Mouse (Mus musculus) erythroblast, embryonic 14.5 days (primary cell): ENCODE results near the gene Foxn3. TPM values are rescaled to one million over a fixed set of nuclear protein-coding genes. Genes with fewer than 3 reads are reported as not detected.

Experiments
- H3K27me3 ChIP-seq: 2 replicates; pipeline ENCODE4 v1.6.1; 2012; ENCODE audit warnings: inconsistent platforms; ENCODE audit not compliant: control insufficient read depth
- H3K36me3 ChIP-seq: 2 replicates; pipeline ENCODE4 v1.6.1; 2012; ENCODE audit warnings: mild to moderate bottlenecking, inconsistent platforms; ENCODE audit not compliant: control insufficient read depth
- H3K4me1 ChIP-seq: 2 replicates; pipeline ENCODE4 v1.6.1; 2012; ENCODE audit warnings: inconsistent platforms; ENCODE audit not compliant: control insufficient read depth
- H3K4me3 ChIP-seq: replicated peaks from 2 replicates; pipeline ENCODE3; 2012; ENCODE audit warnings: moderate library complexity, mild to moderate bottlenecking, inconsistent platforms
- H3K9me3 ChIP-seq: 2 replicates; pipeline ENCODE4 v1.6.1; 2012; ENCODE audit warnings: low read length, inconsistent platforms, mixed read lengths; ENCODE audit not compliant: control insufficient read depth
- GATA1 ChIP-seq: IDR thresholded peaks from 2 replicates; pipeline ENCODE4 v1.6.1; 2012; ENCODE audit warnings: low read length, inconsistent platforms, mixed read lengths
- TAL1 ChIP-seq: IDR thresholded peaks from 3 replicates; pipeline ENCODE4 v1.6.1; 2012; ENCODE audit warnings: low read length, inconsistent platforms, mixed read lengths
- polyA plus RNA-seq: library from polyadenylated mRNA; stranded (reverse); fragments of >175 nt; gene quantifications from 2 replicates; pipeline ENCODE4 v1.2.3, GENCODE M21; 2012

Foxn3 gene
- polyA plus RNA-seq, 1 experiment: 0.84 TPM

DNA sequence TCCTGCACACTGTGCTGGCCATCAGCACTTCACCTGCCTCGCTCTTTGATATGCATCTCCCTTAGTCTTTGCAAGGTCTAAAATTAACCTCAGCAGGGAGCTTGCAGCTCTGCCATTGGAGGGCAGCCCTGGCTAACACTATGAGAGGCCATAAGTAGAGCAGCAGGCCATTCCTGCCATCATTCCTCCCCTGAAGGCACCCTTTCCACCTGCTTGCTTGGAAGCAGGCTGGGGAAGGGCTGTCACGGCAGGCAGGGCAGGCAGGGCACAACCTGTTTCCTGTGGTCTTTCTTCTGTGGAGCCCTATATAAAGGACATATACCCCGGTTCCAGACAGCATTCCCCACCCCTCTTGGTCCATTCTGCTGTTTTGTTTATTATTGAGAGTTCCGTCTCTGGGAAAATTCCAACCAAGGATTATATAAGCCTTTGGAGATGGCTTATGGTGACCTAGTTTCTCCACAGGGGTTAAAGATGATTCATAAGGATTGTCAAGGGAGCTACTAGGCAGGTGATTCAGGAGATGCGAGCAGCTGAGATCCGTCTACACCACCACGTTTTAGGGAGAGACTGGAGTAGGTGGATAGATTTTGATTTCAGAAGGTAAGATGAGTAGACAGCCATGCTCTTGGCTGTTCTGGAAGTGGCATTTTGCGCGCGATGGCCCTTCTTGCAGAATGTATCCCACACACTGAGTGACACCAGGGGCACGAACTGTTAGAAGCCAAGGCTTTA, 347.7 kb downstream of the Foxn3 start:
- Histone ChIP-seq H3K4me3 (no peak overlapping the region), H3K36me3 (peaks cover 2% of the 10 kb centered on the region; the same call in 1 of the 2 replicates), H3K27me3 (no peaks in the 10 kb centered on the region), H3K4me1 (no peaks in the 10 kb centered on the region), H3K9me3 (no peaks in the 10 kb centered on the region)
- TF ChIP-seq TAL1 (no peak), GATA1 (no peak)

DNA sequence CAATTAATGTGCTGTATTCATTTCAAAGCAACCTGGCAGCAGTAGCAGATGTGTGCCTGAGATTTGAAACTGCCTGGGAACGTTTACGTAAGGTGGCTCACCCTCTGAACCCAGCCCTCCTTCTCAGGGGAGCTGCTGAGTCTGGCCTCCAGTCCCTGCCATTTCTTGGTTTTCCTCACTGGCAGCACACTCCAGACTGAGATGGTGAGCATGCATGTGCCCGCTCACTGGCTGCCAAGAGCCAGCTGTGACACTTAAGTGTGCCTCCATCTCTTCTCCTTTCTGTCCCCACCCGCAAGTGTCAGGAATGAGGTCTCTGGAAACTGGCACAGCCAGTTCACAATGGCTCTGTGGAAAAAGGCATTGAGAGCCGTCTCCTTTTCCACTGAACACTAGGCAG, 349.3 kb downstream of the Foxn3 start:
- Histone ChIP-seq H3K9me3 (no peaks in the 10 kb centered on the region), H3K4me3 (no peak overlapping the region), H3K36me3 (peaks cover 2% of the 10 kb centered on the region; the same call in 1 of the 2 replicates), H3K27me3 (no peaks in the 10 kb centered on the region), H3K4me1 (no peaks in the 10 kb centered on the region)
- TF ChIP-seq GATA1 (no peak), TAL1 (no peak)

DNA sequence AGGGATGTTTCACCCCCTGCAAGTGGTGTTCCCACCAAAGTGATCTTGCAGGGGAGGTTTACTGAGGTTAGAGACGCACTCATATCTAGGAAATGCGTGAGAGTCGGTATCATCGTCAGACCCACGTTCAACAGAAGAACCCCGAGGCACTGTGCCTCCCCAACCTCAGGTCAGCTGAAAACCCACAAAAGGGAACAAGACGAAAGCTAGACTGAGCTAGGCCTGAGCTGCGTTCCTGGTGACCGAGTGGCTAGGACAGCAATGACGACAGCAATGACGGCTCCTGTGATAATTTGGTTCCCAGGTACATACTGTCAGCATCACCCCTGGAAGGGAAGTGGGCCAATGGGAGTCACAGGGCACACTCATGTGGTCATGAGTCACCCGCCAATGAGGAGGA, 350.2 kb downstream of the Foxn3 start:
- H3K4me1 ChIP-seq: no peaks in the 10 kb centered on the region
- no peaks in the 10 kb centered on the region for H3K9me3 ChIP-seq
- H3K27me3 ChIP-seq: no peaks in the 10 kb centered on the region
- TF ChIP-seq TAL1 (no peak), GATA1 (no peak)
- no peaks in the 10 kb centered on the region for H3K36me3 ChIP-seq
- no peak overlapping the region for H3K4me3 ChIP-seq

DNA sequence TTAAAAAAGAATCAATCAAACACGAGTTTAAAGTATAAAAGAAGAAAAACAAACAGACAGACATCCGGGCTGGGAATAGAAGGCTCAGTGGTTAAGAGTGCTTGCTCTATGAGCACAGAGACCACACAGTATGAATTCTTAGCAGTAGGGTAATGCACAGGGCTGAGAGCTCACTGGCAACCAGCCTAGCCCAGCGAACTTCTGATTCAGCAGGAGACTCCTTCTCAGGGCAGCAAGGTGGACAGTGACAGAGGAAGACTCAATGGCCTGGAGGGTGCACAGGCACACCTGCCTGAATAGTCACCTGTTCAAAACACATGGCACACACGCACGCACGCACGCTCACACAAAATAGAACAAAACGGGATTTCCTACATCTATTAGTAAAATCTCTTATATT, 353.6 kb downstream of the Foxn3 start:
- no peaks in the 10 kb centered on the region for H3K36me3 ChIP-seq
- no peaks in the 10 kb centered on the region for H3K4me1 ChIP-seq
- H3K4me3 ChIP-seq: no peak overlapping the region
- H3K27me3 ChIP-seq: no peaks in the 10 kb centered on the region
- H3K9me3 ChIP-seq: no peaks in the 10 kb centered on the region
- no peak for TF ChIP-seq GATA1
- no peak for TF ChIP-seq TAL1

DNA sequence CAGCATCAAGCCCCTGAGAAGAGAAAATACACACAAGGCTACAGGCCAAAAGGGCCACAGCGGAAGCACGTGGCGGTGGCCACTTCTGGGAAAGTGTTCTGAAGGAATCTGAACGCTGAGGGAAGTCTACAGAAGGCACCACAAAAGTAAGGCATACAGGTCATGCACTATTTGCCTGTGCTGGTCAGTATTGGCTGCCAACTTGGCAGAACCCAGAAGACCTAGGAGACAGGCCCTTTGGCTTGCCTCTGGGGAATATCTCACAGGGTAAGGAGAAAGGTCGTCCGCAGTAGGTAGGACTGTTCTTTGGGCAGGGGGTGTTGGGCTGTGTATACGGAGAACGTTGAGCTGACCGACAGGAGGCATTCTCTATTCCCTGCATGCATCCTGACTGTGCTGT, 355.1 kb downstream of the Foxn3 start:
- TF ChIP-seq TAL1: no peak
- no peak for TF ChIP-seq GATA1
- H3K9me3 ChIP-seq: no peaks in the 10 kb centered on the region
- no peak overlapping the region for H3K4me3 ChIP-seq
- no peaks in the 10 kb centered on the region for H3K27me3 ChIP-seq
- H3K36me3 ChIP-seq: no peaks in the 10 kb centered on the region
- H3K4me1 ChIP-seq: no peaks in the 10 kb centered on the region

DNA sequence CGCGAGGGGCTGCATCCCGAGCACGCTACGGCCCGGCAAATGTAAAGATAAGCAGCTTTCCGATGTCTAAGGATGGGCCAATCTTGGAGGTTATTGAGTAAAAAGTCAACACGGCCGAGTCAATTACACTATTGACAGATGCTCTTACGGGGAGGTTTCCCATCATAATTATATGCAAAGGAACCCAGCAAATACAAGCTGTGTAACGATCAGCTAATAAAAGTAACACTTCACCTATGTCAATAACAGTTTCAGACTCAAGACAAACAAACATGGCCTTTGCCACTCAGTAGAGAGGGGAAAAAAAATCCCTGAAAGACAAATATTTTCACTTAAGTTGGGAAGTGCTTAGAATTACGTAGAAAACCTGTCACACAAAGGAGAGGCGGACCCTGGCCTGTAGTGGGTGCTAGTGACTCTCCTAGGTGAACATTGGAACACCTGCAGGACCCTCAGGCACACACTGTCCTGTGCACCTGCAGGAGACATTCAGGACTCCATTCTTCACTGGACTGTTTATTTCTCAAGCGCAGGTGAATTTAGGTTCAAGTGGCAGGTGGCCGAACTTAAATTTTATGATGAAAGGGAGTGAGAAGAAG, 356.3 kb downstream of the Foxn3 start:
- Histone ChIP-seq H3K27me3 (no peaks in the 10 kb centered on the region), H3K36me3 (no peaks in the 10 kb centered on the region), H3K4me1 (no peaks in the 10 kb centered on the region), H3K4me3 (no peak overlapping the region), H3K9me3 (no peaks in the 10 kb centered on the region)
- TF ChIP-seq GATA1 (no peak), TAL1 (no peak)

DNA sequence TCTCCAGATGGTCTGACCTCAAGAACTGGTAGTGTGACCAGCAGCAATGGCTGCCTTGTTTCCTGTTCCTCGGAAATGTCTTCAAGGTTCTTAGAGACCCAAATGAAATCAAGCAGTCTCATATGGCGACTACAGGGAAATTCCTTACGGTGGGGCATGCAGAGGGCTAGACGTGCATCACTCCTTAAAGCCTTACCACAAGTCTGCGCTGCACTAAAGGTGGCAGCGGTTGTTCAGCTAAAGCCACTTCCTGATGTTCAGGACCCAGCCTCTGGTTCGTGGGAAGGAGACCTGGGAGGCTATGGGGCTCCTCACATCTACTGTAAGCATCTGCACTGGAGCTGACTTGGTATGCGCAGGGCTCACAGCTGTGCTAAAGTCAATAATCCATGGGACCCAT, 357.6 kb downstream of the Foxn3 start:
- Histone ChIP-seq H3K27me3 (no peaks in the 10 kb centered on the region), H3K9me3 (no peaks in the 10 kb centered on the region), H3K4me3 (no peak overlapping the region), H3K36me3 (no peaks in the 10 kb centered on the region), H3K4me1 (no peaks in the 10 kb centered on the region)
- TF ChIP-seq GATA1 (no peak), TAL1 (no peak)

DNA sequence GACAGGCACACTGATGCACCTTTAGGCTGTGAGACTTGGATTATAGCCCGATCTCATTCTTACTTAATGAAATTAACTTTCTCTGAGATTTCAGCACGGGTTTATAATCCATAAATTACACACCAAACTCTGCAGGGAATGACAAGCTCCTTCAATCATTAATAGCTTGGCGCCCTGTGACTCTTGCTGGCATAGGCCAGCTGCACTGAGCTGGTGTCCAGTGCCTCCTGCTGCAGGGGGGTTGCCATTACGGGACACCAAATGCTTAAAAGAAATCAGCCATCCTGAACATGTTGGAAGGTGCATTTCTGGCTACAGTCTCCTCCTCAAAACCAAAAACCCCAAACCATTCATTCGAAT, 364.3 kb downstream of the Foxn3 start:
- Histone ChIP-seq H3K4me3 (no peak overlapping the region), H3K9me3 (no peaks in the 10 kb centered on the region), H3K27me3 (no peaks in the 10 kb centered on the region), H3K36me3 (peaks cover 8% of the 10 kb centered on the region), H3K4me1 (no peaks in the 10 kb centered on the region)
- TF ChIP-seq GATA1 (no peak), TAL1 (no peak)

DNA sequence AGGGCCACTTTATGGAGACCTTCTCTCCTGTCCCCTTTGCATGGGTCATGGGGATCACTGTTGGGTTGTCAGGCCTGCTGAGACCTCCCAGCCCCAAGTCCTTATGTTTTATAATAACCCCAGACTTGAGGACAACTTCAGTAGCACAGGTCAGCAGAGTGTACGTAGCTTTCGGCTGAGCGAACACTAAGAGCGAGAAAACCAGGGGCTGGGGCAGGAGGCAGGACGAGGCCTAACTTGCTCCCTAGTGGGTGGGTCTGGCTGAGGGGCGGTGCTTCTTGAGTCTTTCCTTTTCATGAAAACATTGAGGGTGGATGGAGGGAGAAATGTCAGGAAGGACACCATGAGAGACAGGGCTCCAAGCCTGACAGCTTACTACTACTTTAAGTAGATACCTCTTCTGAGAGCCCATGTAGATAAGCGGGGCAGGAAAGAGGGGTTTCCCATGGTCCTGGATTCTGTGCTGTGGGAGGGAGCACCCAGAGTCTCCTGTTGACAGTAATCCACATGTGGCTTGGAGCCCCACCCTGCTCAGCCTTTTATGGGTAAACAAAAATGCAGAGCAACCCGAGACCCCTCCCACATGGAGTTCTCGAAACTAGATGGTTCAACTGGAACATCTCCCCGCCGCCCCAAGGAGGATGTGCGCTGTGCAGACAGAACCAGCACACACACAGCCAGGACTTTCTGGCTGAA, 364.8 kb downstream of the Foxn3 start:
- H3K27me3 ChIP-seq: no peaks in the 10 kb centered on the region
- no peaks in the 10 kb centered on the region for H3K4me1 ChIP-seq
- H3K4me3 ChIP-seq: no peak overlapping the region
- peaks cover 8% of the 10 kb centered on the region for H3K36me3 ChIP-seq
- no peaks in the 10 kb centered on the region for H3K9me3 ChIP-seq
- TF ChIP-seq TAL1 (no peak), GATA1 (no peak)
